Comparison of ENCODE assay signal across 23 mouse cellular contexts in genomic region chr9:106043921-106044503, GRCm38 (mm10). TPM values are rescaled to one million over a fixed set of nuclear protein-coding genes. Genes with fewer than 3 reads are reported as not detected.
A peak's percentile ranks its signal among the peaks of the same experiment; 100 is the strongest.
DNase-seq lines count a peak whose midpoint lies in the region; ATAC-seq and TF ChIP-seq lines count a peak whose summit lies in the region.
"Had no signal": no experiment of that assay in that cellular context is flagged by ENCODE, and none has a peak within 500 bp of the region (broad histone marks: within the 10 kb centered on the region; RNA-seq: fewer than 3 reads in every experiment).

No protein-coding gene starts in this region.

- no peaks in the 10 kb centered on the region for H3K9me3 ChIP-seq in forebrain, embryonic 14.5 days (replicated peaks; ENCODE audit: control insufficient read depth, low read length)
- no peaks in the 10 kb centered on the region for H3K9me3 ChIP-seq in forebrain, postnatal 0 days (ENCODE audit: low read length)
- no peaks in the 10 kb centered on the region for H3K9me3 ChIP-seq in midbrain, embryonic 10.5 days (replicated peaks)
- no peaks in the 10 kb centered on the region for H3K9me3 ChIP-seq in midbrain, embryonic 16.5 days (replicated peaks; ENCODE audit: control insufficient read depth, low read length, poor library complexity, severe bottlenecking)
- H3K9me3 ChIP-seq in stomach, embryonic 15.5 days = no peaks in the 10 kb centered on the region
- H3K9me3 ChIP-seq in heart, embryonic 10.5 days = no peaks in the 10 kb centered on the region
- no peaks in the 10 kb centered on the region for H3K9me3 ChIP-seq in forebrain, embryonic 12.5 days
- H3K9me3 ChIP-seq: liver, embryonic 15.5 days had no signal

- no peak for ATAC-seq in forebrain, embryonic 14.5 days
- no peak for ATAC-seq in forebrain, postnatal 0 days
- no peak for ATAC-seq in midbrain, embryonic 16.5 days
- ATAC-seq in stomach, embryonic 15.5 days (ENCODE audit: insufficient read depth, low FRiP score, low read depth) = no peak
- ATAC-seq in forebrain, embryonic 12.5 days (ENCODE audit: low FRiP score) = no peak
- ATAC-seq: forebrain, embryonic 16.5 days had no signal

- no peaks in the 10 kb centered on the region for H3K27me3 ChIP-seq in forebrain, embryonic 14.5 days (replicated peaks; ENCODE audit: control insufficient read depth, insufficient read depth, low read length)
- no peaks in the 10 kb centered on the region for H3K27me3 ChIP-seq in forebrain, postnatal 0 days (ENCODE audit: insufficient read depth, low read length)
- H3K27me3 ChIP-seq in midbrain, embryonic 10.5 days (ENCODE audit: low read depth, poor library complexity, severe bottlenecking) = no peaks in the 10 kb centered on the region
- no peaks in the 10 kb centered on the region for H3K27me3 ChIP-seq in midbrain, embryonic 16.5 days (ENCODE audit: control insufficient read depth, insufficient read depth, low read depth, low read length)
- no peaks in the 10 kb centered on the region for H3K27me3 ChIP-seq in stomach, embryonic 15.5 days (replicated peaks)
- H3K27me3 ChIP-seq in heart, embryonic 10.5 days (ENCODE audit: insufficient read depth, poor library complexity, severe bottlenecking) = no peaks in the 10 kb centered on the region
- no peaks in the 10 kb centered on the region for H3K27me3 ChIP-seq in forebrain, embryonic 12.5 days
- H3K27me3 ChIP-seq: liver, embryonic 15.5 days; megakaryocyte, embryonic 14.5 days had no signal

- no peaks in the 10 kb centered on the region for H3K4me1 ChIP-seq in forebrain, embryonic 14.5 days (ENCODE audit: control insufficient read depth, insufficient read depth, low read length)
- H3K4me1 ChIP-seq in forebrain, postnatal 0 days (ENCODE audit: insufficient read depth) = 0 out of 2 replicates have a peak, but pooled peaks cover 5% of the 10 kb centered on the region
- peaks cover 14% of the 10 kb centered on the region for H3K4me1 ChIP-seq in midbrain, embryonic 10.5 days
- peaks cover 3% of the 10 kb centered on the region for H3K4me1 ChIP-seq in midbrain, embryonic 16.5 days (ENCODE audit: control insufficient read depth, insufficient read depth, low read length)
- no peaks in the 10 kb centered on the region for H3K4me1 ChIP-seq in stomach, embryonic 15.5 days
- no peaks in the 10 kb centered on the region for H3K4me1 ChIP-seq in heart, embryonic 10.5 days
- peaks cover 12% of the 10 kb centered on the region; the same call in 1 of the 2 replicates for H3K4me1 ChIP-seq in forebrain, embryonic 12.5 days
- H3K4me1 ChIP-seq: liver, embryonic 15.5 days had no signal

- no peak overlapping the region for H3K27ac ChIP-seq in forebrain, embryonic 14.5 days (ENCODE audit: low read depth, low read length)
- H3K27ac ChIP-seq in forebrain, postnatal 0 days (ENCODE audit: low read depth, low read length) = no peak overlapping the region
- H3K27ac ChIP-seq in midbrain, embryonic 10.5 days (replicated peaks) = peak overlapping the region; percentile 43
- H3K27ac ChIP-seq in midbrain, embryonic 16.5 days (ENCODE audit: low read length) = no peak overlapping the region
- H3K27ac ChIP-seq in stomach, embryonic 15.5 days = 0 out of 2 replicates have a peak overlapping the region, but pooled peaks have one; percentile 38
- no peak overlapping the region for H3K27ac ChIP-seq in heart, embryonic 10.5 days
- no peak overlapping the region for H3K27ac ChIP-seq in forebrain, embryonic 12.5 days
- H3K27ac ChIP-seq: gastrocnemius, adult 2 months; liver, embryonic 15.5 days had no signal

- 59% methylated on average over 9 of the region's 9 CpGs for WGBS in forebrain, embryonic 14.5 days
- 49% methylated on average over 9 of the region's 9 CpGs for WGBS in forebrain, postnatal 0 days
- WGBS in midbrain, embryonic 10.5 days = 50% methylated on average over 9 of the region's 9 CpGs
- 21% methylated on average over 9 of the region's 9 CpGs for WGBS in midbrain, embryonic 16.5 days
- 45% methylated on average over 9 of the region's 9 CpGs for WGBS in stomach, embryonic 15.5 days
- 80% methylated on average over 9 of the region's 9 CpGs for WGBS in heart, embryonic 10.5 days
- 72% methylated on average over 9 of the region's 9 CpGs for WGBS in forebrain, embryonic 12.5 days

- H3K4me2 ChIP-seq in forebrain, embryonic 14.5 days (ENCODE audit: low read length) = no peak overlapping the region
- H3K4me2 ChIP-seq in forebrain, postnatal 0 days (ENCODE audit: low read depth) = no peak overlapping the region
- no peak overlapping the region for H3K4me2 ChIP-seq in midbrain, embryonic 16.5 days (ENCODE audit: low read length)
- H3K4me2 ChIP-seq in stomach, embryonic 15.5 days = no peak overlapping the region
- H3K4me2 ChIP-seq in forebrain, embryonic 12.5 days = no peak overlapping the region
- H3K4me2 ChIP-seq: liver, embryonic 15.5 days had no signal

- no peak overlapping the region for H3K4me3 ChIP-seq in forebrain, embryonic 14.5 days (ENCODE audit: low read depth, low read length)
- no peak overlapping the region for H3K4me3 ChIP-seq in forebrain, postnatal 0 days (ENCODE audit: low read depth, low read length)
- no peak overlapping the region for H3K4me3 ChIP-seq in midbrain, embryonic 10.5 days
- no peak overlapping the region for H3K4me3 ChIP-seq in midbrain, embryonic 16.5 days (ENCODE audit: low read depth, low read length)
- H3K4me3 ChIP-seq in stomach, embryonic 15.5 days (replicated peaks) = no peak overlapping the region
- H3K4me3 ChIP-seq in heart, embryonic 10.5 days = no peak overlapping the region
- H3K4me3 ChIP-seq in forebrain, embryonic 12.5 days (replicated peaks) = no peak overlapping the region
- H3K4me3 ChIP-seq: erythroblast, embryonic 14.5 days; gastrocnemius, adult 2 months; liver, embryonic 15.5 days; megakaryocyte, embryonic 14.5 days had no signal

- no peak for TF ChIP-seq CTCF in forebrain, postnatal 0 days (IDR thresholded peaks at IDR 0.05; ENCODE audit: low read depth)
- TF ChIP-seq CTCF in brain, embryonic 14.5 days (IDR thresholded peaks at IDR 0.05; ENCODE audit: borderline replicate concordance, extremely low read depth, insufficient read depth, insufficient read length) = no peak

- H3K36me3 ChIP-seq in forebrain, embryonic 14.5 days (ENCODE audit: control insufficient read depth, insufficient read depth, low read length) = no peaks in the 10 kb centered on the region
- H3K36me3 ChIP-seq in forebrain, postnatal 0 days (ENCODE audit: insufficient read depth) = no peaks in the 10 kb centered on the region
- no peaks in the 10 kb centered on the region for H3K36me3 ChIP-seq in midbrain, embryonic 10.5 days
- no peaks in the 10 kb centered on the region for H3K36me3 ChIP-seq in midbrain, embryonic 16.5 days (ENCODE audit: control insufficient read depth, insufficient read depth, low read length)
- no peaks in the 10 kb centered on the region for H3K36me3 ChIP-seq in stomach, embryonic 15.5 days
- no peaks in the 10 kb centered on the region for H3K36me3 ChIP-seq in heart, embryonic 10.5 days
- no peaks in the 10 kb centered on the region for H3K36me3 ChIP-seq in forebrain, embryonic 12.5 days (replicated peaks)
- H3K36me3 ChIP-seq: liver, embryonic 15.5 days had no signal

- no peak for TF ChIP-seq POLR2A in brain, embryonic 14.5 days (IDR thresholded peaks at IDR 0.05; ENCODE audit: borderline replicate concordance, extremely low read depth, insufficient read depth, insufficient read length, poor library complexity, severe bottlenecking)

- no peak overlapping the region for H3K9ac ChIP-seq in forebrain, embryonic 14.5 days (ENCODE audit: low read length)
- no peak overlapping the region for H3K9ac ChIP-seq in forebrain, postnatal 0 days
- H3K9ac ChIP-seq in midbrain, embryonic 16.5 days (ENCODE audit: low read depth, low read length) = no peak overlapping the region
- H3K9ac ChIP-seq in stomach, embryonic 15.5 days = no peak overlapping the region
- no peak overlapping the region for H3K9ac ChIP-seq in forebrain, embryonic 12.5 days
- H3K9ac ChIP-seq: liver, embryonic 15.5 days had no signal

- peak; percentile 17 for DNase-seq in forebrain, embryonic 14.5 days (ENCODE audit: low spot score)
- no peak for DNase-seq in forebrain, postnatal 0 days
- DNase-seq in midbrain, embryonic 10.5 days (ENCODE audit: low spot score) = peak; percentile 16
- DNase-seq in brain, embryonic 14.5 days (ENCODE audit: low read depth) = peak; percentile 39
- DNase-seq in heart, embryonic 10.5 days (ENCODE audit: low spot score) = no peak
- DNase-seq: adrenal gland, postnatal 36 days; B cell, adult 2 months; cerebellum, adult 9-10 months; gastrocnemius, adult 2 months; kidney, postnatal 10 days; lung, postnatal 14 days; right cerebral cortex, postnatal 14 days; thymus, postnatal 36 days had no signal

RNA-seq across cellular contexts. Expression of gene Col6a4, which starts 52.6 kb away (rescaled TPM):
- polyA plus RNA-seq in forebrain, embryonic 14.5 days (2014; fragmentation: Nextera tagmentation; extraction: Ambion mirVana) = 0.22 and 0.66 TPM in 2 replicates
- 0.81 and 2.0 TPM in 2 replicates for total RNA-seq in forebrain, postnatal 0 days (2014; rRNA removed)
- polyA plus RNA-seq in forebrain, postnatal 0 days (2015; fragmentation: Nextera tagmentation; extraction: Ambion mirVana) = 0.92 and 1.1 TPM in 2 replicates
- polyA plus RNA-seq in midbrain, embryonic 10.5 days (2016; fragmentation: Nextera tagmentation; extraction: Ambion mirVana) = 0.06 and 0.10 TPM in 2 replicates
- 1.8 and 2.2 TPM in 2 replicates for polyA plus RNA-seq in midbrain, embryonic 16.5 days (2015; fragmentation: Nextera tagmentation; extraction: Ambion mirVana)
- 2.1 TPM in 2 replicates for polyA plus RNA-seq in brain, embryonic 14.5 days (2012; rRNA removed)
- 32.4 and 41.9 TPM in 2 replicates for polyA plus RNA-seq in stomach, embryonic 15.5 days (2015; fragmentation: Nextera tagmentation; extraction: Ambion mirVana)
- polyA plus RNA-seq in heart, embryonic 10.5 days (2016; fragmentation: Nextera tagmentation; extraction: Ambion mirVana) = 0.01 TPM in 1 of 2 replicates, not detected in the other
- polyA plus RNA-seq in forebrain, embryonic 12.5 days (2016; fragmentation: Nextera tagmentation; extraction: Ambion mirVana) = 0.27 and 0.70 TPM in 2 replicates
- total RNA-seq: gastrocnemius, adult 2 months; granulocyte monocyte progenitor cell, adult 5-6 weeks; hematopoietic stem cell, adult 5-6 weeks had no signal
- polyA plus RNA-seq: erythroblast, embryonic 14.5 days; heart, embryonic 14.5 days; liver, embryonic 15.5 days had no signal

Comparison
In these comparisons a context has a peak if more than half of its experiments do, and no peak if none do; other contexts are left out.
1. DNase-seq: peak in forebrain, embryonic 14.5 days (single experiment), midbrain, embryonic 10.5 days (single experiment) and brain, embryonic 14.5 days (single experiment); none in forebrain, postnatal 0 days (single experiment) and heart, embryonic 10.5 days (single experiment).
2. H3K27ac ChIP-seq: peak in midbrain, embryonic 10.5 days (single experiment) and stomach, embryonic 15.5 days (single experiment); none in forebrain, embryonic 14.5 days (single experiment), forebrain, postnatal 0 days (single experiment), midbrain, embryonic 16.5 days (single experiment), heart, embryonic 10.5 days (single experiment) and forebrain, embryonic 12.5 days (single experiment).
3. RNA of gene Col6a4, which starts 52.6 kb away (polyA plus RNA-seq): 32.4 to 41.9 TPM in stomach, embryonic 15.5 days; 2.1 TPM in brain, embryonic 14.5 days, 1.8 to 2.2 TPM in midbrain, embryonic 16.5 days, 0.92 to 1.1 TPM in forebrain, postnatal 0 days, 0.22 to 0.66 TPM in forebrain, embryonic 14.5 days, 0.27 to 0.70 TPM in forebrain, embryonic 12.5 days, 0.06 to 0.10 TPM in midbrain, embryonic 10.5 days and 0.01 TPM in heart, embryonic 10.5 days; every median in the first group is over 10 times any median in the second.